Mouse (Mus musculus) 3134 (cell line): ENCODE data around the gene Mpp2.

ENCODE experiments used
- DNase-seq: peaks from one replicate; pipeline ENCODE4 v3.0.0-alpha.2; 2011; ENCODE audit warnings: low spot score; ENCODE audit not compliant: insufficient read length; ENCODE audit errors: extremely low read depth

Gene Mpp2

DNA sequence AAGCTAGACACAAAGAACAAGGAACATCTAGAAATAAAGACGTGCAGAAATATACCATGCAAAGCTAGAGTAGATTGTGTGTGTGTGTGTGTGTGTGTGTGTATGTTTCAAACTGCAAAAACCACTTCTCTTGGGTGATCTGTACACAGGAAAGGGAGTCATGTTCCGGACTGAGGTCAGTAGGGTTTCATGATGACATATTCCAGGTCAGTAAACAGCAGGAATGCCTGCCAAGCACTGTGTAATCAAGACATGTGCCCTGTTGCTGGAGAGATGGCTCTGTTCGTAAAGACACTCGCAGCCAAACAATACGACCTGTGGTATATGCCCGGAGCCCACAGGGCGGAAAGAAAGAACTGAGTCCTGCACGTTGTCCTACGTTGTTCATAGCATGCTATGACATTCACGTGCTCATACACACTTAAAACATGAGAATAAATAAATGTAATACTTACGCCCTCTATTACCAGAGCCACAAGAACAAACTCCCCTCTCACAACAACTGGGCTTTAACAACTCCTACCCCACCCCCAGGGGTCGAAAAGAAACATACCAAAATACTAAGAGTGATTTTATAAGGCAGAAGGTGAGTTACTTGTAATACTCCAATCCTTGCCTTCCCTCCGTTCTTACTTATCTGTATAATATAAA, 48.7 kb downstream of the Mpp2 start:
- no peak for DNase-seq

DNA sequence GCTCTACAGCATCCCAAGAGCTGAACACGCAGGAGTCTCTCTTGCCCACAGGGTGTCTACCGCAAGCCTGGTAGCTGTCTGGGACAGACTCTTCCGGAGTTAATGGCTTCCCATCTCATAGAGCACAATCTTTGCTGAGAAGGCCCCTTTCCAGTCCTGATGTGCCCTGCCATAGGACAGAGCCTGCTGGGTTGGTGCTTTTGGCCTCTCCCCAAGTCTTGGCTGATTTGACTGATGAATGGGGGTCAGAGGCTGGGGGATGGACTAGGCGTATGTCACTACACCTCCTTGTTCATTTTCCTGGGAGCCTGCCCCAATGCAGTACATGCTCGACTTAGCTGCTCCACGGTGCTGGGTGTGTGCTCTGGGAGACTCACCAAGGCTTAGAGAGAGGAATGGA, 50.5 kb downstream of the Mpp2 start:
- no peak for DNase-seq

DNA sequence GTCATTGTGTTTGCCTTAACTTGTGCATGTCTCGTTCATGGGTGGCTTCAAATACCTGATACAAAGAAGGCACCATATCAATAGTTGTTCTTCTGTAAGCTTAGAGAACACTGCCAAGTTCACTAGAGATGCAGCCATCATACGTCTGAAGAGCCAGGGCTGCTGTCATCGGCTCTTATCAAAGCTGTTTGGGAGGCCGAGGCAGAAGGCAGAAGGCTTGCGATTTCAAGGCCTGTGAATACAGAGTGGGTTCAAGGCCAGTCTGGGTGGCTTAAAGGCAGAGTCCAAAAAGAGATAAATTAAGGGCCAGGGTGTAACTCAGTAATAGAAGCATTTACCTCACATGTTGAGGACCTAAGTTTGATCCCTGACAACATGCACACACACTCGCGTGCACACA, 52.0 kb downstream of the Mpp2 start:
- DNase-seq: no peak

DNA sequence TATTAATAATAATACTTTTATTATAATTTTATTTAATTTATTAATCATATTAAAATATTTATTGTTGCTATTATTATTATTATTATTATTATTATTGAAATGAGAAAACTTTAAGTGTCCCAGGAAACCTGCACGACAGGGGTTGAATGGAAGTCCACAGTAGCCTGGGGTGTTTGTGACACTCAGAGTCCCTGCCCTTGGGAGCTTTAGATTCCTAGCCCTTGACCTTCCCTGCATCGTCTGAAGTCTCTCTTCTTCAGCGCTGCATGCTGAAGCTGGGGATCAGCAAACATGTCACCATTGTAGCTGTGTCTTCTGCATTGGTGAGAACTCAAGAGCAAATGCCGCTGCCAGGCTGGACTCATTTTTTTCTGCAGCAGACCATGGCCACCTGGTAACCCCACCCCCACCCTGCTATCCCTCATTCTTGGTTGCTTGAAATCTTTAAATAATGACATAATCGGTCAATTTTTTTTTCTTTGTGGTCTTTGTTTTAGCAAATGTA, 52.8 kb downstream of the Mpp2 start:
- no peak for DNase-seq

DNA sequence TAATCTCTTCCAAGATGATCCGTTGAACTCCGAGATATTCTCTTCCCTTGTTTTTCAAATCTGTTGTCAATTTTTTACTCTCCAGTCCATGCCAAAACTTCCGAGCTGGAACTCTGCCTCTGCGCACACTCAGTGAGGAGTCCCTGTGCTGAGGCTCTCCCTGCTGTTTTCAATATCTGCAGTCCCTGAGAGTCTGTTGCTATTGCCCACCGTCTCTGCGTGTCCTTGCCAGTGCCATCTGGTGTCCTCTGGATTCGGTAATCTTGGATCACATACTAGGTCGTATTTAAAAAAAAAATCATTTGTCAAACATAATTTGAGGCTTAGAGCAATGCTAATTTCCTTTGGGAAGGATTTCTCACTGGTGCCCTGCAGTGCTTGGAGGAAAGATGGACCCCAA, 53.4 kb downstream of the Mpp2 start:
- no peak for DNase-seq

DNA sequence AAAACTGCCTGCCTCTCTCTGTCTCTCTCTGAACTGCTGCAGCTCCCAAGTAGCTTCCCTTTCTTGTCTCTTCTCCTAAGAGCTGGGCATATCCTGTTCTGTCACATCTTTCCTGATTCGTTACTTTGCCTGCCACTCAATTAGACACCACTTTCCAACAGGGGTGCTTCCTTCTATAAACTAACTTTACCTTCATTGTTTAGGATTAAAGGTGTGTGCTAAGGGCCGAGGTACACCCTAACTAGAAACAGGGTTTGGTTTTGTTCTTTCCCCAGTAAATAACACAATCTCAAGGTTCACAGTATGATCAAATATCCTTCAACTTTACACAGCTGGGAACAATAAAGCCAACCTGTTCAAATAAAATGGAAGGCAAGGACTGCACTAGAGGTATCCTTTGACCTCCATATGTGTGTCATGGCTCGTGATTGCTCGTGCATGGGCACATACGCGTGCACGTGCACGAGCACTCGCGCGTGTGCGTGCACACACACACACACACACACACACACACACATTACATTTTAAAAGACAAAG, 55.2 kb downstream of the Mpp2 start:
- DNase-seq: no peak

DNA sequence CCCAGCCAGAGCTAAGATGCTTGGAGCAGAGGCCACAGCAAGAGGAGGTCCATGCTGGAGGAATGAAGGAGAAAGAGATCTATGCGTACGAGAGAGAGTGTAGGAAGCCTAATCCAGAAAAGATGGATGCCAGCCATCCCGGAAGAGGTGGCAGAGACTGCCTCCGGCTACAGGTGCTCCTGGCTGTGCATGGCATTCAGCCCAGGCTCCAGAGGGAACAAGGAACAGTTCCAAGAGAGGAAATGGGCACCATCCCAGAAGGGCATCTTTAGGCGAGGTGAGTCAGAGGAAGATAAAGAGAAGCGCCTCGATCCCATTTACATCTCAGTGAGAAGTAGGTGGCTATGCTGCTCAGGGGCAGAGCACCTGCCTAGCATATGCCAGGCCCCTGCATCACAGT, 57.2 kb downstream of the Mpp2 start:
- no peak for DNase-seq

DNA sequence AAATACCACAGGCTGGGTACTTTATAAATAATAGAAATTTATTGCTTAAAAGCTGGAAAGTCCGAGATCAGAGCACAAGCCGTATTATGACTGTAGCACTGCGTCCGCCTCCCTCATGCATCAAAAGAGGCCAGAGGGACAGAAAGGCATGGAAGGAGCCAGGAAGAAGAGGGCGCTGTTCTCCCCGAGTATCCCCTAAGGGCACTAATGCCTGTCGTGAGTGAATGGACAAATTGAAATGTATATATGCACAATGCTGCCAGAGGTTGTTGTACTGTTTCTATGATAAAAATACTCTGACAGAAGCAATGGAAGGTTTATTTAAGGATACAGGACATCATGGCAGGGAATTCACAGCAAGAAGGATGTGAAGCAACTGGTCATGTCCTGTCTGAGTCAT, 58.3 kb downstream of the Mpp2 start:
- no peak for DNase-seq

DNA sequence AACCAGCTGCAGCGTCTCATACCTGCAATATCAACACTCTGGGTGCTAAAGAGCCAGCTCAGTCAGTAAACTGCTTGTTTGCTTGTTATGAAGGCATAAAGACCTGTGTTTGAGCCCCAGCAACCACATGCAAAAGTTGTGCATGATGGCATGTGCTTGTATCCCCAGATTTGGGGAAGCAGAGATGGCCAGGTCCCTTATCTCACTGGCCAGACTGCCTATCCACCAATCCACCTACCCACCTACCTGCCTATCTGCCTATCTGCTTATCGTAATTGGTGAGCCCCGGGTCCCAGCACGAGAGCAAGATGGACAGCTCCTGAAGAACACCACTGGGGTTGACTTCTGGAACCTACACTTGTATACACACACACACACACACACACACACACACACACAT, 59.0 kb downstream of the Mpp2 start:
- DNase-seq: no peak

DNA sequence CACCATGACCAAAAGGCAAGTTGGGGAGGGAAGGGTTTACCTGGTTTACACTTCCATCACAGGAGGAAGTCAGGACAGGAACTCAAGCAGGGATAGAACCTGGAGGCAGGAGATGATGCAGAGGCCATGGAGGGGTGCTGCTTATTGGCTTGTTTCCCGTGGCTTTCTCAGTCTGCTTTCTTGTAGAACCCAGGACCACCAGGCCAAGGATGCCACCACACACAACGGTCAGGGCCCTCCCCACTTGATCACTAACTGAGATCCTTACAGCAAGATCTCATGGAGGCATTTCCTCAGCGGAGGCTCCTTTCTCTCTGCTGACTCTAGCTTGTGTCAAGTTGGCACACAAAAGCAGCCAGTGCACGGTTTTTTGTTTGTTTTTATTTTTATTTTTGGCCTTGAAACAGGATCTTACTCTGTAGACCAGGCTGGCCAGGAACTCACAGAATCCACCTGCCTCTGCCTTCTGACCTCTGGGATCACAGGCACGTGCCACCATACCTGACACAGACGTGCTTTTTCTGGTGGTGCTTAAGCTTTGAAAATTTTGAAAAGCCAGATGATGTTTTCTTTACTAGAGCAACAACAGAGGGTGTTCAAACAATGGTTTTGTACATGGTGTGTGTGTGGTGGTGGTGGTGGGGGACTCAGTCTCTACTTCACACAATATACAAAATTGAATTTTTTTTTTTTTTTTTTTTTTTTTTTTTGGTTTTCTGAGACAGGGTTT, 60.1 kb downstream of the Mpp2 start, which contains the start of gene Mpp3:
TSS of gene Mpp3 (minus strand) at position 375 of the 730 bp plus-strand sequence.
- DNase-seq: no peak

DNA sequence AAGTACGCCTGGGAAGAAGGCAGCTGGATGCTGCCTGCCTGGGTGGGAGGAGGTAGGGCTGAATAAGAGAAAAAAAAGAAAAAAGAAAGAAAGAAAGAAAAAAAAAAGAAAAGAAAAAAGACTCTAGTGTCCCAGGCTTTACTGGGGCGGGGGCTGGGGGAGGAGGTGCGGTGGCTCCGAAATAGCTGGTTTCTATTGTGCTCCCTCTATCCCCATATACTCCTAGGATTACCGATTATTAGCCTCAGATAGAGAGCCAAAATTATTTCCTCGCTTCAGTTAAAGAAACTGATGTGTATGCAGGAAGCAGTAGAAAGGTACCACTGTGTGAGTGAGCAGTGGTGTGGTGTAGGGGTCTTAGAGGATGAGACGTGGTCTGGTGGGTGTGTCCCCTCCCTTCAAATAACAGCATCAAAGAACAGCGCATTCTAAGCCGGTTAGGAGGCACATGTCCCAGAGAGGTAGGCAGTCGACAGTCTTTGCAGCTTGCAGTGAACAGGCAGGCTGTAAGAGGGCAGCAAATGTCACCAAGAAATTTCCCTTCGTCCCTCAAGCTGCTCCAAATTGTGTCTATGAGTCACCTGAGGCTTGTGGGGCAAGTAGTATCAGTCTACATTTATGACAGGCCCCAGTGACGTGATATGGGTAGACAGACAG, 60.8 kb downstream of the Mpp2 start:
- no peak for DNase-seq

DNA sequence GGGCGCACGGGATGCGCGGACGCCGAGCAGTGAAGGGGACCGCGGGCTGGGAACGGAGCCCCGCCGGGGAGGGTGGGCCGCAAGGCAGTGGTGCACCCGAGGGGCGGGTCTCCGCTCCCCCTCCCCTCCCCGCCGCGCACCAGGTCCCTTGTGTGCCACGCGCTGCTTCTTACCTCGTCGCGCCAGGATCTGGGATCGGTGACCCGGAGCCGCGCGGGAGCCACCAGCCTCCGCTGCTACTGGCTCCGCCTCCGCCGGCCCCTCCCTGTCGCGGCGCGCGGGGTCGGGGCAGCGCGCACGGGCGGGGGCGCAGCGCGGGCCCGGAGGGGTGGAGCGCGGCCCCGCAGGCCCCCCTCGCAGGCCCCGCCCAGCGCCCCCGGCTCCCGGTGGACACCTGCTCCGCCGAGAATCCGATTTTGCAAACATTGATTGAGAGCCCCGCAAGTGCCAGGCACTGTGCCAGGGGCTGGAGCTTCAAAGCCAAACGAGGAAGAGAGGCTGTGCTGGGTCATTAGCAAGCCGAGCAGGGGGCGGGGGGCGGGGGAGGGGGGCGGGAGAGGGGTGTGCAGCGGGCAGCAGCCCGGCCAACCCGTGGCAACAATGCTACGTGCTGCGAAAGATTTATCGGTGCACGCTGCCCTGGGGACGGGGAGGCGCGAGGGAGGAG, 61.5 kb downstream of the Mpp2 start:
- DNase-seq: no peak

DNA sequence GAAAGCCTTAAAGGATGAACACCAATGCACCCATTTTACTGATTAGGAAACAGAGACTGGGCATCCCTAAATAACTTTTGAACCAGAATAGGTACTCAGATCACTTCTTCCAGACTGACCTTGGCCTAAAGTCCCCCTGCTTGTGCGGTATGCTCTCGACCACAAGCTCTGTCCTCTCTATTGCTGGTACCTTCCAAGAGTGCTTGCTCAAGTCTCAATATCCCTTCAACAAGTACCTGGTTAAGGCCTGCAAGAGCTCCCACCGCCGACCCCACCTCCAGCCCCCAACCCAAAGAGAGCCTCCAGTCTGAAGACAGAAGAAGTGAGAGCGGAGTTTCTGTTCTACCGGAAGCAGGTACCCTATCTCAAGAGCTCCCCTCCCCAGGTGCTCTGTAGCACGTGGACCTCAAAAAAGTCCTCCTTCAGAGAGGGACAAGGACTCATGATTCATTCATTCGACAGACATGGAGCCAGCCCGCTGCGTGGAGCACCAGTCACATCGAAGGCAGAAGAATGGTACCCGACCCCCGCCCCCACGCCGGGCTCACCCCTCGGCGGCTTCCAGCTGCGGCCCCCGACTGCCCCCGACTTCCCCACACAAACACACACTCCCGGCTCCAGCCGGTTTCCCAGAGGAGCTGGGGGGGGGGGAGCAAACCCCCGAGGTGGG, 62.2 kb downstream of the Mpp2 start:
- DNase-seq: no peak

DNA sequence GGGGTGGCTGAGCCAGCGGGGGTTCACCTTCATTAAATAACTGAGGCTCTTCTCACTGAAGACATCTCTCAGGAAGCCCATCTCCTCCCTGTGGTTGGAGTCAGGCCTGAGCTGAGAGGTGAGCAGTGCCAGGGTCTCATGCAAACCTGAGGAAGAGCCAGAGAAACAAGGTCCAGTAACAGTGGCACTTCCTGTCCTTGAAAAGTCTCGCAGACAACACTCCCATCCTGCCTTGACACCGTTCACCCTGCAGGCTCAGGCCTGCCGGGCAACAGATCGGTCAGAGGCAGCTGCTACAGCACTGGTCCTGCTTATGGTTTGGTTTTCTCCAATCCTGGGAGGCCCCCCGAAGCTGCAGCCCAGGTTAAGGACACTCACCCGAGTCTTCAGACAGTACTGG, 63.0 kb downstream of the Mpp2 start:
- no peak for DNase-seq

DNA sequence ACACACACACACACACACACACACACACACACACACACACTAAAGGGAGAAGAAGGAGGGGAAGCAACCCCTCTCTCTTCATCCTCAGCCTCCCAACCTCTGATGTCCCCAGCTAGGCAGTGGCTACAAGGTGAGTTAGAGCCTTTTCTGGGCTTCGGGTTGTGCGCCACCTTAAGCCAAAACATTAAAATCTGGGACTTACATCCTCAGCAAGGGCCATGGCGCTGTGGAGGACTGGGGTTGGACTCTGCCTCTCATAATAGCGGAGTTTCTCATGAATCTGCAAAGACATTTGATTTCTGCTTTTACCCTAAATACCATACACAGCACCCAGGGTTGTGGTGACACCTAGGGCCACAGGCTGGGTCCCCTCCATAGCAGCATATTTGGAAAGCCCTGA, 63.4 kb downstream of the Mpp2 start:
- no peak for DNase-seq

DNA sequence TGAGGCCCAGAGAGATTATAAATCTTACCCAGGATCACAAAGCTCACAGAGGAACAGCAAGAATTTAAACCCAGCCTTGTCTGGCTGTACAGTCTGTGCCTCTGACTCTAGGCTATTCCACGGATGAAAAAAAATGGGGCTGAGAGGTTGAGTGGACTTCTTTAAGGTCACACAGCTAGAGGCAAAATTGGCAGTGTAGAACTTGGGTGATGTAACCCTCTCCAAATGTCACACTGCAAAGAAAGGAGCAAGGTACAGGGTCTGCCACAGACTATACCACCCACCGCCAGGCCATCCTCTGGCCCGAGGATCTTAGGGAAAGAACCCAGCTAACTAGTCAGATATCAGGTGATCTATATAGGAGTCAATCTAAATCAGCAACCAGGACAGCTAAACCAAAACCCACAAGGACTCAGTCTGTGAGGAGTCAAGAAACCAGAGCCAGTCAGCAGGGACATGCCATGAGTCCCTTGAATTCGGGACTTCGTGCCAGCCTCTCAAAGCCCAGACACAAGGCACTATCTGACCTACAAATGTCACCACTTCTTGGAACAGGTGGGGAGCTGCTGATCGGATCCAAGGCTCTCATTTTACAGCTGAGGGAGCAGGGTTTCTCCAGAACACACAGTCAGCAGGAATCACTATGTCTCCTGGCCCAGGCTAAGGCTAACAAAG, 64.1 kb downstream of the Mpp2 start:
- DNase-seq: no peak

DNA sequence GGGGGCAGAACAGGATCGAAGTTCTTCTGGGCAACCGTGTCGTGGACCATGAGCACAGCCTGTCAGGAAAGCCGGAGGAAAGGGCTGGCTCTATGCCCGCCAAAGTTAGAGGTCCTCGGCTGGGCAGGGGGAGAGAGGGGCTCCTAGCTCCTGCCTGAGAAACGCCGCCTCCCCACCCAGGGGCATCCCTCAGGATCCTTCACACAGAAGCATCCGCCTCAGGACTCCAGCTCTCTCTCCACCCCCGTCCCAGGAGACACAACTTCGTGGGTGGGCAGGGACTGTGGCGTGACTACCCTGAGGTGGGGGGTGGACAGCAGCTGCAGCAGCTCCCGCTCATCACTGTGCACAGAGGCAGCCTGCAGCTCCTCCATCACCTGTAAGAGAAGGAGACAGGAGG, 64.9 kb downstream of the Mpp2 start:
- DNase-seq: no peak

DNA sequence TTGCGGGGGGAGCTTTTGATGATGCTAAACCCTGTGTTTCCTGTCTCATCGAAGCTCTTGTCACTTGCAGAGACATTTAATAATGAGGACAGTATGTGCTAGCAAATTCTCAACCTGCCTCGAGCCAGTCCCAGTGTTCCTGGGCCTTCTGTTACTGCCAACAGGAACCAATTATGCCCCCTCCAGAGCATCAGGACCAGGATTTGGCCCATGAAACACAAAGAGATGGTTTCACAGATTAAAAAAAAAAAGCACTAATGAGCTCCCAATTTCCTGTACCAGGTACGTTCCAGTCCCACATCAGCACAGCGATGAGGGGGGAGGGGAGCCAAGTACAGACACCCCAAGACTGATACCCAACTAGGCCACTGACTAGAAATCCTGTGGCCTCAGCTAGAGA, 67.1 kb downstream of the Mpp2 start:
- DNase-seq: no peak

DNA sequence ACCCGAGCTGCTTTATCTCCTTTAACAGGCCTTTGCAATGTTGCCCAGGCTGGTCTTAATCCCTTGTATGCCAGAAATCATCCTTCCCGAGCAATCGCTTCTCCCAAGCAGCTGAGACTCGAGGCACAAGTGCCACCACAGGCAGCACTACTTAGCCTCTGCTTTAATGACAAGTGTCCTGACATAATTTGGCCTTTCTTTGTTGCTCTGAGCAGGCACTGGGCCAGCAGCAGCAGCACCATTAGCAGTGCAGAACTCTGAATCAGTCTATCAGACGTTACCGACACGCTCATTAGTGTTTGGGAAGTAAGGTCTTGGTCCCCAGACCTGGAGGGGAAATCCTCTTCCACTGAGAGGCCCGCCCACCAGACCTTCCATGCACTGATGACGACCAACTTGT, 68.6 kb downstream of the Mpp2 start:
- no peak for DNase-seq

DNA sequence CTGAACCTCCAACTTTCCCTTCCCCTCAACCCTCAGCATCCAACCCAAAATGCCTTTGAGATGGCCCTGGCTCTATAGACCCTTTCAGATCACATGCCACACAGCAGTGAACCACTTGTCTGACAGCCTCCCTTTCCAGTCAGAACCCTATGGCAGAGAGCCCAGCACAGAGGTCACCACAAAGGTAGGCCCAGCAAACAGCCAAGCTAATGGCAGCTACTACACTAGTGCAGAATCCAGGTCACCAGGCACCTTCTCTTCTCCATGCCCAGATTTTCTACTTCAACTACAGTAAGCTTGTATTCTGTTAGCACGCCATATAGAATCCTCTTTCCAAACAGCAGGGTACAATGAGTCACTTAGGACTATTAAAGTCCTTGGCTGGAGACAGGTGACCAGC, 72.2 kb downstream of the Mpp2 start:
- no peak for DNase-seq
